Mouse (Mus musculus) CH12.LX (cell line): ENCODE results near the gene Runx2.

Source experiments
- CTCF ChIP-seq, 2 experiments: IDR thresholded peaks in 1 of 2; conservative IDR thresholded peaks in 1 of 2; 2 replicates each; pipeline ENCODE4 v1.5.1; 2011 to 2012; ENCODE audit warnings: low read depth in 2 of 2, low read length in 2 of 2, improper control_type of control experiment in 1 of 2, inconsistent platforms in 1 of 2, mild to moderate bottlenecking in 1 of 2, moderate library complexity in 1 of 2
- SIN3A ChIP-seq: IDR thresholded peaks from 2 replicates; pipeline ENCODE4 v1.6.1; 2012; ENCODE audit warnings: low read length, improper control_type of control experiment, inconsistent platforms

DNA sequence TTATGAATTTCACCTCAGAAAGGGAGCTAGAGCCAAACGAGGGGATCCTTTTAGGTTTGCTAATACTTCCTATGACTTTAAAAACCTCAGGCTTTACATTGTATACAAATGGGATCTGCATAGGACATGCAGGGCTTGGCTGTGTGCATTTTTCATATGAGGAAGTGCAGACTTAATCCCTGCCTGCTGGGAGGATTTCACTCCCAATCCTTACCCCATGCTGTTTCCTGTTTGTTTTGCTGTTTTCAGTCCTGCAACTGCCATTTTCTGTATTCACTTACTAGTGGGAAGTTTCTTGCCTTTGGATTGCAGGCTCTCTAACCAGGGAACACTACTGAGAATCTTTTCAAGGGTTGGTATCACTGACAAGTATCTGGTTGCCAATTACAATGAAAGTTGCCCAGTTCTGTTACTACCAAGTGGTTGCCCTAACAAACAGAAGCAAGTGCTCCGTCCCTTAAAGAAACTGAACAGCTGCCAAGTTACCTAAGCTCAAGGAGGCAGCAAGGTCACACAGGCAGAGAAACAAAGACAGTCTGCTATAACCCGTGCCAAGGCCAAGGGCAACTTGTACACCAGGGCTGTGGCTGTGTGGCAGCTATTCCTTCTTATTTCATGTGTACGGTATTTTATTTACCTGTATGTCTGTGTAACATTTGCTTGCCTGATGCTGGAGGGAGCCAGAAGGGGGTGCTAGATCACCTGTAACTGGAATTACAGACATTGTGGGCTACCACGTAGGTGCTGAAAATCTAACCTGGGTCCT lies 25.4 kb downstream of the Runx2 start:
- TF ChIP-seq SIN3A (no peak), CTCF (conservative IDR thresholded peaks at IDR 0.05 in 1 of 2, IDR thresholded peaks at IDR 0.05 in 1 of 2; ENCODE audit: low read depth in 2 of 2, low read length in 2 of 2) (peak in 1 of 2 experiments; percentile 26; a peak in 1 of 4 replicates)
